Mouse (Mus musculus) hindbrain, embryonic 14.5 days (tissue): ENCODE results near the gene Atp13a3. TPM values are rescaled to one million over a fixed set of nuclear protein-coding genes. Genes with fewer than 3 reads are reported as not detected.

Experiments used
- ATAC-seq: fragments of 200-750 bp; cut with Nextera tagmentation; 2 replicates; pipeline ENCODE4 v1.8.0; 2017; ENCODE audit warnings: moderate number of reproducible peaks, mild to moderate bottlenecking, moderate TSS enrichment, moderate library complexity; ENCODE audit not compliant: low FRiP score
- DNase-seq: peaks from one replicate; pipeline ENCODE4 v3.0.0-alpha.2; 2015; ENCODE audit warnings: low spot score
- H3K27ac ChIP-seq: fragments of 300-500 bp; sonication (generic); 2 replicates; pipeline ENCODE4 v1.5.1; 2014; ENCODE audit warnings: mild to moderate bottlenecking, moderate library complexity
- H3K27me3 ChIP-seq: fragments of 300-500 bp; sonication (generic); 2 replicates; pipeline ENCODE4 v1.6.1; 2014; ENCODE audit warnings: mild to moderate bottlenecking, low read length, mixed read lengths; ENCODE audit not compliant: control insufficient read depth, insufficient read depth
- H3K36me3 ChIP-seq: fragments of 300-500 bp; sonication (generic); replicated peaks from 2 replicates; pipeline ENCODE4 v1.6.1; 2014; ENCODE audit not compliant: control insufficient read depth, insufficient read depth
- H3K4me1 ChIP-seq: fragments of 300-500 bp; sonication (generic); replicated peaks from 2 replicates; pipeline ENCODE4 v1.6.1; 2014; ENCODE audit warnings: antibody characterized with exemption, low read length, mixed read lengths; ENCODE audit not compliant: control insufficient read depth, insufficient read depth
- H3K4me2 ChIP-seq: fragments of 300-500 bp; sonication (generic); replicated peaks from 2 replicates; pipeline ENCODE4 v1.6.1; 2014; ENCODE audit warnings: mild to moderate bottlenecking, moderate library complexity
- H3K4me3 ChIP-seq: fragments of 300-500 bp; sonication (generic); replicated peaks from 2 replicates; pipeline ENCODE4 v1.5.1; 2014; ENCODE audit warnings: mild to moderate bottlenecking, low read length
- H3K9ac ChIP-seq: fragments of 300-500 bp; sonication (generic); 2 replicates; pipeline ENCODE4 v1.6.1; 2014
- H3K9me3 ChIP-seq: fragments of 300-500 bp; sonication (generic); 2 replicates; pipeline ENCODE4 v1.6.1; 2016; ENCODE audit warnings: low read length; ENCODE audit not compliant: control insufficient read depth
- WGBS: fragments of 180-500 bp; shearing (Covaris S2); extraction: QIAGEN DNeasy Blood & Tissue Kit; methylation state at CpG from one replicate; pipeline ENCODE4 v1.1.7; 2014; 5-methylcytosine and 5-hydroxymethylcytosine counted together
- polyA plus RNA-seq: library from polyadenylated mRNA; unstranded; fragments of >200 nt; fragmentation: Nextera tagmentation; extraction: Ambion mirVana; gene quantifications from 2 replicates; pipeline ENCODE4 v1.2.1, GENCODE M21; 2014

Atp13a3 gene
- polyA plus RNA-seq, 1 experiment from 2014 or later = 13.4 TPM

DNA sequence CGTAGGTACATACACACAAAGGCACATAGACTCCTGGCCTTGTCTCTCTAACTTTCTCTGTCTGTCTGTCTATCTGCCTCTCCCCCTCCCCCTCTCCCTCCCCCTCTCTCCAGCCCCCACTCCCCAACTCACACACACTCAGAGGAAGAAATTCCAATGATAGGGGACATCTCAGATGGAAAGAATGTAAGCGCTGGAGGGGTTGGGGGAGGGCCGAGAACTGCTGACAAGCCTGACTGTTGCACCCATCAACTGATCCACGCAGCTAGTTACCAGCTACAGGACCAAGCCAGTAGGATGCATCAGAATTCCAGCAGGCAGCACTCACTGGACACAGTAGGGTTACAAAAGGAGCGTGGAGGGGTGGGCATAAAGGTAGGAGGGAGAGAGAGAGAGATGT lies 34.1 kb upstream of the Atp13a3 start:
- Histone ChIP-seq H3K27ac (no peak overlapping the region), H3K27me3 (no peaks in the 10 kb centered on the region), H3K4me2 (no peak overlapping the region), H3K4me1 (no peaks in the 10 kb centered on the region), H3K36me3 (no peaks in the 10 kb centered on the region), H3K9me3 (no peaks in the 10 kb centered on the region), H3K4me3 (no peak overlapping the region), H3K9ac (no peak overlapping the region)
- DNase-seq = no peak
- 84% methylated on average over 5 of the region's 5 CpGs for WGBS
- ATAC-seq = no peak

DNA sequence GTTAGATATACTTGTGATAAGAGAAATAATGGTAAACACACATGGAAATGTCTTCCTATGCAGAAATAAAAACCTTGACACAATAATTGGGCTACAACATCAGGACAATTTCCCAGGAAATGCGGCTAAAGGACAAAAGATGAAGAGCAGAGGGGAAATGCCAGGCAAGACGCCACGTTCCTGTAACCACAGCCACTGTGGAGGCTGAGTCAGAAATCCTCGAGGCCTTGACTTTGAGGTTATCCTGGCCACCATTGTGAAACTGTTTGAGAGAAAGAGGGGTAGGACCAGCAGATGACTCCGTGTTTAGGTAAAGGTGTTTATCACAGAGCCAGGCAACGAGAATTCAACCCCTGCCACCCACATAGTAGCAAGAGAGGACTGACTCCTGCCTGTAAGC lies 33.6 kb upstream of the Atp13a3 start:
- whole genome bisulfite sequencing = 86% methylated on average over 6 of the region's 6 CpGs
- Histone ChIP-seq H3K36me3 (no peaks in the 10 kb centered on the region), H3K27me3 (no peaks in the 10 kb centered on the region), H3K4me2 (no peak overlapping the region), H3K4me3 (no peak overlapping the region), H3K9me3 (no peaks in the 10 kb centered on the region), H3K27ac (no peak overlapping the region), H3K4me1 (no peaks in the 10 kb centered on the region), H3K9ac (no peak overlapping the region)
- DNase-seq = no peak
- ATAC-seq = no peak

DNA sequence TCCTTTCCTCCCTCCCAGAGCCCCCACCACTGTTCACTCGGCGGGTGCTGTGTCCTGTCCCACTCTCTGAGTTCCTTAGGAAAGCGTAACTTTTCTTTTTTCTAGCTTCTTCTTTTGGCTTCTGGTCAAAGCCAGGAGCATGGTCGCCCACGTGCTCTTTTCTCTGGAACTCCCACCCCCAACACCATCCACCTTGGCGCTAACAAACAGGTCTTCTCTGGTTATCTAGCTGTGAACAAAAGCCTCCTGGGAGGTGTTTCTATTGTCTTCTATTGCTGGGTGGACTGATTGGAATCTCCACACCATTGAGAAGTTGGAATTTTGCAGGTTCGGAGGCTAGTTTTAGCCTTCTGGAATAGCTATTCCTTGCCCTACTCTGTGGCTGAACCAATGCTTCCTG lies 30.5 kb upstream of the Atp13a3 start:
- Histone ChIP-seq H3K27ac (no peak overlapping the region), H3K4me2 (no peak overlapping the region), H3K27me3 (no peaks in the 10 kb centered on the region), H3K9me3 (no peaks in the 10 kb centered on the region), H3K4me3 (no peak overlapping the region), H3K4me1 (no peaks in the 10 kb centered on the region), H3K36me3 (no peaks in the 10 kb centered on the region), H3K9ac (no peak overlapping the region)
- DNase-seq = no peak
- no peak for ATAC-seq
- WGBS = 88% methylated on average over 7 of the region's 7 CpGs

DNA sequence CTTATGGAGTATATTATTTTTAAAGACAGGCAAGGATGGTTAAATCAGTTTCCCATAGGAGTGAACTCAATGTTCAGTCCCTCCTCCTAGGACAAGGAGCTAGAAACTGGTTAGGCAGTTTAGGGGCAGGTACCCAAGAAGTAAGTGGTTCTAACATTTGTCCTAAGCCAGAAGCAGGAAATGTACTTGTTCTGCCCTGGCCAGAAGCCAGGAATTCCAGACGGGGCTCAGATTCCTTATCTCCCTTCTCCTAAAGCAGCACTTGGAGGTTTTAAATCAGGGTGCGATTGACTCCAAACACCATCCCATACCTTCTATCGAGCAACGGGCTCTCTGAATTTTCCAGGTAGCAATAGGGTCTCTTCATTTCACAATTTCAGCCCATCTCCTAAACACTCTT lies 29.6 kb upstream of the Atp13a3 start:
- H3K27ac ChIP-seq = no peak overlapping the region
- H3K36me3 ChIP-seq = no peaks in the 10 kb centered on the region
- no peaks in the 10 kb centered on the region for H3K27me3 ChIP-seq
- H3K4me3 ChIP-seq = no peak overlapping the region
- ATAC-seq (no peak), DNase-seq (no peak)
- no peaks in the 10 kb centered on the region for H3K4me1 ChIP-seq
- WGBS = 84% methylated on average over 4 of the region's 4 CpGs
- H3K4me2 ChIP-seq = no peak overlapping the region
- no peak overlapping the region for H3K9ac ChIP-seq
- H3K9me3 ChIP-seq = no peaks in the 10 kb centered on the region

DNA sequence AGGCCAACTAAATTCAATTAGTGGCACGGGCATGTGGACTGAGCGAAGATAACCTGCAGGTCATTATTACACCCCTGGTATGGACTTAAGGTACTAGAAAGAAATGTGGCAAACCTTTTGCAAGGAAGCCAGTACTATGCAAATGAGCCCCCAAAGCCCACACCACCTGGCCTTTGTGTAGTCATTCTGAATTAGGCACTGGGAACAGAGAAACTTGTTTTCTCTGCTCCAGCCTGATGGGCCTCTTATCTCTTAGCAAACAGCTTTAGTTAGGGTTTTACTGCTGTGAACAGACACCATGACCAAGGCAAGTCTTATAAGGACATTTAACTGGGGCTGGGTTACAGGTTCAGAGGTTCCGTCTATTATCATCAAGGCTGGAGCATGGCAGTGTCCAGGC lies 27.4 kb upstream of the Atp13a3 start:
- no peak overlapping the region for H3K4me2 ChIP-seq
- no peaks in the 10 kb centered on the region for H3K27me3 ChIP-seq
- H3K27ac ChIP-seq = no peak overlapping the region
- no peak overlapping the region for H3K9ac ChIP-seq
- ATAC-seq (no peak), DNase-seq (no peak)
- H3K36me3 ChIP-seq = no peaks in the 10 kb centered on the region
- no peak overlapping the region for H3K4me3 ChIP-seq
- no peaks in the 10 kb centered on the region for H3K4me1 ChIP-seq
- no peaks in the 10 kb centered on the region for H3K9me3 ChIP-seq
- WGBS = 91% methylated on average over 3 of the region's 3 CpGs

DNA sequence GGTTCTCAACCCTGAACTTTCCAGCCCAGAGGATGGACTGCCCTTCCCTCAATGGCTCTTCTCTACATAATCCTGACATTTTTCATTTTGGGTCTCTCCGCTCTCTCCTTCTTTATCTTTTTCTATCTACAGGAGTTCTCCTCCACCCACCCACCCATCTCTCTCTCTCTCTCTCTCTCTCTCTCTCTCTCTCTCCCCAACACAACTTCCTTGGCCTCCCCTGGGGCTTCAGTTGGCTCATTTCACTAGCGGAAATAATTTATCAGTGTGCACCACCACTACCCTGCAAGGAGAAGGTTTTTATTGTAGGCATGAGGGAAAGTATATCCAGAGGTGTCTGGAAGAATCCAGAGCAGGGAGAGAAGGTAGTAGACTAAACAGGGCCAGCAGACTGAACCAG lies 26.3 kb upstream of the Atp13a3 start:
- Histone ChIP-seq H3K4me1 (no peaks in the 10 kb centered on the region), H3K27me3 (no peaks in the 10 kb centered on the region), H3K9ac (no peak overlapping the region), H3K4me3 (no peak overlapping the region), H3K36me3 (no peaks in the 10 kb centered on the region), H3K9me3 (no peaks in the 10 kb centered on the region), H3K27ac (no peak overlapping the region), H3K4me2 (no peak overlapping the region)
- DNase-seq (no peak), ATAC-seq (no peak)
- 91% methylated on average over 2 of the region's 2 CpGs for WGBS

DNA sequence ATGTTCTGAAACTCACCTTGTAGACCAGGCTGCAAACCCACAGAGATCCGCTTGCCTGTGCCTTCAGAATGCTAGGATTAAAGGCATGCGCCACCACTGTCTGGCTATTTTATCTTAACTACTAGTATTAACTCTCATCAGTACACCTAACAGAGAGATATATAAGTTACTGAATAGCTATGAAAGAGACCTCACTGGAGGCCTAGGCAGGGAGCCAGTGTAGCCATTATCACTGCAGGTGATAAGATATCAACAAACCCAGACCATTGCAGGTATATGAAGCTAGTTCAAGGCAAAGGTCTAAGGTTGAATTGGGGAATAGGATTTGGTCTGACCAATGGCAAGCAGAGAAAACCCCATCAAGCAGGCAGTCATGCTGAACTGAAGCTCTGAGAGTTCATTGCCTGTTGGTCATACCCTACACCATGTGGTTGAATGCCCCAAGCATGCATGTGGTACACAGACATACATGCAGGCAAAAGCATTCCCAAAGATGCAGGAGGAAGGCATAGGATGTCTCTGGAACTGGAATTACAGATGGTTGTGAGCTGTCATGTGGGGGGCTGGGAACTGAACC lies 24.8 kb upstream of the Atp13a3 start:
- 96% methylated on average over 2 of the region's 2 CpGs for WGBS
- H3K27ac ChIP-seq = no peak overlapping the region
- no peaks in the 10 kb centered on the region for H3K4me1 ChIP-seq
- H3K9ac ChIP-seq = no peak overlapping the region
- H3K4me3 ChIP-seq = no peak overlapping the region
- H3K27me3 ChIP-seq = no peaks in the 10 kb centered on the region
- ATAC-seq = no peak
- no peaks in the 10 kb centered on the region for H3K36me3 ChIP-seq
- H3K9me3 ChIP-seq = no peaks in the 10 kb centered on the region
- H3K4me2 ChIP-seq = no peak overlapping the region
- no peak for DNase-seq

DNA sequence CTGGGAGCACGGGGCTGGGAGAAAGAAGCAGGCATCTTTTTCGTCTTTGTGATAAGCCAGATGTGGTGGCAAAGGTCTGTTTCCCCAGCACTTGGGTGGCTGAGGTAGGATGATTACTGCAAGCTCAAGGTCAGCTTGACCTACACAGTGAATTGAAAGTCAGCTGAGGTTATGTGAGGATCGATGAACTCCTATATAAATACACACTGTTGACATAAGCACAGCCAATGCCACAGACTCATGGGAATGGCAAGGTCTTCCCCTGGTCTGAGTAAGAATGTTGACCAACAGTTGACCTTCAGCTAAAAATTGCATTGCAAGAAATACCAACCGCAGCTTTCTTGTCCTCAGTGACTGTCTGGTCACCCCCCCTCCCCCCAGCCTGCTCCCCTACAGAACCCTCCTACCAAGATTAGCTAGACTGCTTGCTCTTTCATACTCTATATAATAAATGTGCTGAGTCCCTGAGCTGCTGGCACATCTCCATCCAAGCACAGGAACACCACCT lies 23.0 kb upstream of the Atp13a3 start:
- no peak for DNase-seq
- Histone ChIP-seq H3K4me3 (no peak overlapping the region), H3K9ac (no peak overlapping the region), H3K27me3 (no peaks in the 10 kb centered on the region), H3K36me3 (no peaks in the 10 kb centered on the region), H3K27ac (no peak overlapping the region), H3K9me3 (no peaks in the 10 kb centered on the region), H3K4me1 (no peaks in the 10 kb centered on the region), H3K4me2 (no peak overlapping the region)
- WGBS = 86% methylated on average over 4 of the region's 4 CpGs
- no peak for ATAC-seq

DNA sequence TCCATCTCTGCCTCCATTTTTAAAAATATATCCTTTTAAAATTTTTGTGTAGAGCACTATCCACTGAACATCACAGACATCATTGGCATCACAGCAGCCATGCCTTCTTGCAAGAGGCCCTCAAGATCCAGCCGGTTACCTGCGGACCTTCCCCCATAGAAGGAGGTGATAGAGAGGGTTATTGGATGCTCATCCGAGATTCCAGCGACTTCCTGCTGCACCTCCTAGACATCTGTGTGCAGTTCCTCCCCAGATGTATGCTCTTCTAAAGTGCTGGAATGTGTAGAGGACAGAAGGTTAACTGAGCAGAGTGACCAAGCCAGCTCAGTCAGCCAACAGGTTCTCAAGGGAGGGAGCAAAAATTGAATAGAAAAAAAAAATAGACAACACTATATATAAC lies 21.7 kb upstream of the Atp13a3 start:
- whole genome bisulfite sequencing = 85% methylated on average over 4 of the region's 4 CpGs
- ATAC-seq (no peak), DNase-seq (no peak)
- Histone ChIP-seq H3K9me3 (no peaks in the 10 kb centered on the region), H3K9ac (no peak overlapping the region), H3K27ac (no peak overlapping the region), H3K4me1 (no peaks in the 10 kb centered on the region), H3K4me2 (no peak overlapping the region), H3K36me3 (no peaks in the 10 kb centered on the region), H3K4me3 (no peak overlapping the region), H3K27me3 (no peaks in the 10 kb centered on the region)

DNA sequence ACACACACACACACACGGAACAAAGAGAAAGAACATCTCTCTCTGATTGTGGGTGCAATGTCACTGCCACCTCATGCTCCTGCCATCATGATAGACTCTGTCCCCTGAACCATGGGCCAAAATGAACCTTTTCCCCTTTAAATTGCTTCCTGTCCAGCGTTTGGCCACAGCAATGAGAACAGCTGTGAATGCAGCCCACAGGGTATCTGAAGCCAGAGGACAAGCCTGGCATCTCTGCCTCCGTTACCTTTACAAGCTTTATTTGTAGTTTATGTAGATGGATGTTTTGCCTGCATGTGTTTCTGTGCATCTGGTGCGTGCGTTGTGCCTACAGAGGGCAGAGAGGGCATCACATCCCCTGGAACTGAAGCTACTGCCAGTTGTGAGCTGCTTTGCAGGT lies 21.2 kb upstream of the Atp13a3 start:
- H3K4me1 ChIP-seq = no peaks in the 10 kb centered on the region
- H3K9ac ChIP-seq = no peak overlapping the region
- H3K27ac ChIP-seq = no peak overlapping the region
- no peaks in the 10 kb centered on the region for H3K9me3 ChIP-seq
- no peak overlapping the region for H3K4me2 ChIP-seq
- no peak overlapping the region for H3K4me3 ChIP-seq
- H3K36me3 ChIP-seq = no peaks in the 10 kb centered on the region
- DNase-seq = no peak
- WGBS = 83% methylated on average over 5 of the region's 5 CpGs
- H3K27me3 ChIP-seq = no peaks in the 10 kb centered on the region
- no peak for ATAC-seq
